ENCODE assay signal across 8 mouse cellular contexts in the genomic region with DNA sequence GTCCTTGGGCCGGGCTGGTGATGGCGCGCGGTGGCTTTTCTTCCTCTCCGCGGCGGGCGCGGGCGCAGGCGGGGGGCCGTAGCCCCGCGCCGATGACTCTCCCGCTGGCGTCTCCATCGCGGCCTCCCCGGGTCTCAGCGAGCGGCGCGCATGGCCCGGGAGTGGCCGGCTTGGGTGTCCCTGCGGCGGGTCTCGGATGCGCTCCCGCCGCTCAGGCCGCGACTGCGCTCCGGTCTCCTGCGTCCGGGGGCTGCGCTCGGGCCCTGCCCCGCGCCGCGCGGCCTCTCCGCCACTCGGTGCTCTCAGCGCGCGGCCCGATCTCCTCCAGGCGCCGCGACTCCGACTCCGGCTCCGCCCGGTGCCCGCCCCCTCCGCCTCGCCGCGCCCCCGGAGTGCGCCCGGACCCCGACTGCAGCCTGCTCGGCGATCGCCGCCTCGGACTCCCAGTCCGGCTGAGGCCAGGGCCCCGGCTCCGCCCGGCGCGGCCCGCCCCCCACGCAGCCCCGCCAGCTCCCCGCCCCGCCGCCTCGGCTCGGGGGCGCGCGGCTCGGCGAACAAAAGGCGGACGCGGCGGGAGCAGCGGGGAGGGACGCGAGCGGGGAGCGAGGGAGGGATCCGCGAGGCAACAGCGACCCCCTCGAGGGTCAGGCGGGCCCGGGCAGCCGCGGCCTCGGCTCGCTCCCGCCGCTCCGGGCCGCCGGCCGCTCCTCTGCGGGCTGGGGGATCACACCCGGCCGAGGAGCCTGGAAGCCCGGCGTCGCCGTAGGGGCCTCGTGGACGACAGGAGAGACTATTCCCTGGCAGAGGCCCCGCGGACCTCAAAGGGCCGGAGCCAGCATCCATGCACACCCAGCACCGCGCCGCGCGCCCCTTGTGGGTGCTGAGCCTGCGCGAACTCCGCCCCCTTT. TPM values are rescaled to one million over a fixed set of nuclear protein-coding genes. Genes with fewer than 3 reads are reported as not detected.
DNase-seq lines count a peak whose midpoint lies in the region; ATAC-seq and TF ChIP-seq lines count a peak whose summit lies in the region.

A gene (minus strand): TSS at position 462 of the 908 bp plus-strand sequence.

- under 1% methylated on average over 111 of the region's 136 CpGs for WGBS in forebrain, embryonic 11.5 days
- under 1% methylated on average over 87 of the region's 136 CpGs for WGBS in heart, embryonic 14.5 days
- WGBS in liver, embryonic 14.5 days (ENCODE audit: insufficient replicate concordance): under 1% methylated on average over 107 of the region's 136 CpGs
- WGBS in neural tube, embryonic 13.5 days: under 1% methylated on average over 126 of the region's 136 CpGs

- TF ChIP-seq CTCF in liver, embryonic 14.5 days (IDR thresholded peaks at IDR 0.05; ENCODE audit: low read depth): no peak

- H3K4me1 ChIP-seq in forebrain, embryonic 11.5 days (replicated peaks; ENCODE audit: control insufficient read depth, insufficient read depth, low read length): peaks cover 19% of the 10 kb centered on the region; the same call in 1 of the 2 replicates
- peaks cover 37 to 45% of the 10 kb centered on the region in 2 experiments for H3K4me1 ChIP-seq in heart, embryonic 14.5 days (ENCODE audit: control insufficient read depth in 2 of 2, insufficient read depth in 2 of 2, low read length in 2 of 2)
- peaks cover 0 to 5% of the 10 kb centered on the region in 2 experiments; a peak in 2 of 4 replicates for H3K4me1 ChIP-seq in liver, embryonic 14.5 days (replicated peaks; ENCODE audit: control insufficient read depth in 2 of 2, insufficient read depth in 2 of 2, low read length in 1 of 2)
- peaks cover 54% of the 10 kb centered on the region for H3K4me1 ChIP-seq in neural tube, embryonic 13.5 days (replicated peaks)

- peak within 1 kb of the TSS; percentile 97 for H3K4me2 ChIP-seq in forebrain, embryonic 11.5 days (ENCODE audit: low read depth, low read length, severe bottlenecking)
- peak within 1 kb of the TSS; percentile 91 for H3K4me2 ChIP-seq in heart, embryonic 14.5 days (ENCODE audit: low read length)
- peak within 1 kb of the TSS; percentile 53 for H3K4me2 ChIP-seq in liver, embryonic 14.5 days (ENCODE audit: low read depth)
- peak within 1 kb of the TSS; percentile 100 for H3K4me2 ChIP-seq in neural tube, embryonic 13.5 days

- no peaks in the 10 kb centered on the region for H3K36me3 ChIP-seq in forebrain, embryonic 11.5 days (ENCODE audit: control insufficient read depth, insufficient read depth, low read length)
- peaks cover 11% of the 10 kb centered on the region; the same call in 1 of the 2 replicates for H3K36me3 ChIP-seq in heart, embryonic 14.5 days (ENCODE audit: control insufficient read depth, insufficient read depth, low read length)
- no peaks in the 10 kb centered on the region for H3K36me3 ChIP-seq in liver, embryonic 14.5 days (replicated peaks; ENCODE audit: control insufficient read depth, insufficient read depth, low read depth)
- no peaks in the 10 kb centered on the region for H3K36me3 ChIP-seq in neural tube, embryonic 13.5 days

- peak within 1 kb of the TSS; percentile 96 for H3K9ac ChIP-seq in forebrain, embryonic 11.5 days (ENCODE audit: low read length)
- H3K9ac ChIP-seq in heart, embryonic 14.5 days (ENCODE audit: low read length): peak within 1 kb of the TSS; percentile 97
- H3K9ac ChIP-seq in liver, embryonic 14.5 days (replicated peaks): peak within 1 kb of the TSS; percentile 9; the same call in 1 of the 2 replicates
- H3K9ac ChIP-seq in neural tube, embryonic 13.5 days: peak within 1 kb of the TSS; percentile 100

- peak within 1 kb of the TSS; percentile 98 for H3K4me3 ChIP-seq in forebrain, embryonic 11.5 days (ENCODE audit: low read depth, low read length)
- peak within 1 kb of the TSS; percentile 78 to 95 for H3K4me3 ChIP-seq in heart, embryonic 14.5 days (ENCODE audit: control insufficient read depth in 1 of 2, insufficient read depth in 1 of 2, low read depth in 1 of 2, low read length in 2 of 2)
- peak within 1 kb of the TSS; percentile 45 to 59 for H3K4me3 ChIP-seq in liver, embryonic 14.5 days (ENCODE audit: insufficient read depth in 1 of 2, low read depth in 2 of 2, low read length in 2 of 2)
- peak within 1 kb of the TSS; percentile 98 for H3K4me3 ChIP-seq in neural tube, embryonic 13.5 days

- ATAC-seq in forebrain, embryonic 11.5 days (replicated peaks; ENCODE audit: low FRiP score): peak; percentile 88
- peak; percentile 84 for ATAC-seq in heart, embryonic 14.5 days (ENCODE audit: insufficient number of reproducible peaks, insufficient read depth, low FRiP score, low read depth)
- peak; percentile 65 for ATAC-seq in liver, embryonic 14.5 days (ENCODE audit: insufficient read depth)
- ATAC-seq in neural tube, embryonic 13.5 days (ENCODE audit: low read depth): peak; percentile 89

- H3K27ac ChIP-seq in forebrain, embryonic 11.5 days (ENCODE audit: low read depth, low read length): peak within 1 kb of the TSS; percentile 96
- peak within 1 kb of the TSS; percentile 82 to 94 for H3K27ac ChIP-seq in heart, embryonic 14.5 days (replicated peaks in 1 of 2; ENCODE audit: control insufficient read depth in 1 of 2, insufficient read depth in 1 of 2, low read depth in 2 of 2, low read length in 2 of 2)
- no peak within 1 kb of the TSS for H3K27ac ChIP-seq in liver, embryonic 14.5 days
- H3K27ac ChIP-seq in neural tube, embryonic 13.5 days (replicated peaks): peak within 1 kb of the TSS; percentile 99

- TF ChIP-seq EP300 in liver, embryonic 14.5 days (IDR thresholded peaks at IDR 0.05; ENCODE audit: low read depth): no peak

- H3K9me3 ChIP-seq in forebrain, embryonic 11.5 days (ENCODE audit: control insufficient read depth, low read length): no peaks in the 10 kb centered on the region
- no peaks in the 10 kb centered on the region for H3K9me3 ChIP-seq in heart, embryonic 14.5 days (ENCODE audit: control insufficient read depth, low read length)
- H3K9me3 ChIP-seq in liver, embryonic 14.5 days (ENCODE audit: control insufficient read depth, low read length): no peaks in the 10 kb centered on the region
- no peaks in the 10 kb centered on the region for H3K9me3 ChIP-seq in neural tube, embryonic 13.5 days

- peak; percentile 45 to 55 for DNase-seq in spleen, adult 18-20 months
- no peak for DNase-seq in spleen, adult 12 weeks (ENCODE audit: low spot score)
- DNase-seq in forebrain, embryonic 11.5 days (ENCODE audit: low spot score): peak; percentile 93
- DNase-seq in kidney, postnatal 14 days: peak; percentile 92
- no peak for DNase-seq in liver, embryonic 14.5 days (ENCODE audit: low read depth in 3 of 3, low spot score in 3 of 3)
- peak; percentile 24 to 48 for DNase-seq in thymus, adult 18-20 months

- no peaks in the 10 kb centered on the region for H3K27me3 ChIP-seq in forebrain, embryonic 11.5 days (ENCODE audit: control insufficient read depth, insufficient read depth, low read length)
- no peaks in the 10 kb centered on the region for H3K27me3 ChIP-seq in heart, embryonic 14.5 days (ENCODE audit: control insufficient read depth, insufficient read depth, low read length)
- H3K27me3 ChIP-seq in liver, embryonic 14.5 days (ENCODE audit: control insufficient read depth, insufficient read depth, low read length): peaks cover 40% of the 10 kb centered on the region
- no peaks in the 10 kb centered on the region for H3K27me3 ChIP-seq in neural tube, embryonic 13.5 days

RNA-seq across cellular contexts. Expression of the gene that starts here (rescaled TPM):
- polyA plus RNA-seq in forebrain, embryonic 11.5 days (2014; fragmentation: Nextera tagmentation; extraction: Ambion mirVana): 8.1 and 8.2 TPM in 2 replicates
- polyA plus RNA-seq in heart, embryonic 14.5 days (2014; fragmentation: Nextera tagmentation; extraction: Ambion mirVana): 4.1 and 5.0 TPM in 2 replicates
- polyA plus RNA-seq in liver, embryonic 14.5 days (2012; rRNA removed): 1.8 and 2.0 TPM in 2 replicates
- 1.6 and 1.8 TPM in 2 replicates for polyA plus RNA-seq in liver, embryonic 14.5 days (2014; fragmentation: Nextera tagmentation; extraction: Ambion mirVana)
- polyA plus RNA-seq in neural tube, embryonic 13.5 days (2015; fragmentation: Nextera tagmentation; extraction: Ambion mirVana): 4.5 and 5.9 TPM in 2 replicates

Comparison
In these comparisons a context has a peak if more than half of its experiments do, and no peak if none do; other contexts are left out.
1. DNase-seq: peak in spleen, adult 18-20 months (2 of 2), forebrain, embryonic 11.5 days (single experiment), kidney, postnatal 14 days (single experiment) and thymus, adult 18-20 months (2 of 2); none in spleen, adult 12 weeks (single experiment) and liver, embryonic 14.5 days (0 of 3).
2. H3K9ac ChIP-seq: peak in every context shown above with its lines; median percentile 100 in neural tube, embryonic 13.5 days; 97 in heart, embryonic 14.5 days; 96 in forebrain, embryonic 11.5 days; 9 in liver, embryonic 14.5 days.
3. Peak in every context shown above with its lines, with median percentiles within 50 percentile points of each other: ATAC-seq, H3K4me2 ChIP-seq and H3K4me3 ChIP-seq.